Mouse (Mus musculus): ENCODE results near the gene Adgrl3.

Gene Adgrl3

DNA sequence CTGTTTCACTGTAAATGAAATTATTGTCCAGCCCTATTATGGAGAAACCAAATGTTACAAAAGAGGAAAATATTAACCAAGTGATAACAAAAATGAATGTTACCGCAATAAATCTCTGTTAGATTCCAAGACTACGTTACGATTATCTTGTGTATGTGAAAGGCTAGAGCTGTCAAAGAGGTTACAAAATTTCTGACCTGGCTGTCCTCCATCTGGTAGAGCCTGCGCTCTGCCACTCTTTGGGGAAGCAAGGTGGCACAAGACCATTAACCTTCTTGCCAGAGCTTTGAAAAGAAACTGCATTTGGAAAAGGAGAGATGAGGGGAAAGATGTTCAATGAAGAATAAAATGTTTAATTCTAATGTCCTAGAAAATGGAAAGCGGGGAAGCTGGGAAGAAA is 562.9 kb downstream of the Adgrl3 start:
- no peak for DNase-seq

DNA sequence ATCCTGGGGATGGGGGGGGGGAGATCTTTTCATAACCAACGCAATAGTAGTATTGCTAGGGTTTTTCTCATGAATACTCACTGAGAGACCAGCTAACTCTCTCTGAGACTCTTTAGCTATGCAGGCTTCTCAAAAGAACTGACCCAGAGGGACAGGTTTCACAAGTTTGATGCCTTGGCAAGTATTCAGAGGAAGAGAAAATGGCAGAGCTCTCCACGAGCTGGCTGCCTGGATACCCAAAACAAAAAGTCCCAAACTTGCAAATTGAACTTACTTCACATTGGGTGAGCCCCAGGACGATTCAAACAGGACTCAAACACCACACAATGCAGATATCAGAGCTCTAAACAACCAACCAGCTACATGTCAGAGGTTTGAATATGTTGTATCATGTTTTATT is 563.5 kb downstream of the Adgrl3 start:
- DNase-seq = no peak

- no peak for DNase-seq
Measured at GRCm38 (mm10) chr5:81584945-81585344, 565.0 kb downstream of the Adgrl3 start.

DNA sequence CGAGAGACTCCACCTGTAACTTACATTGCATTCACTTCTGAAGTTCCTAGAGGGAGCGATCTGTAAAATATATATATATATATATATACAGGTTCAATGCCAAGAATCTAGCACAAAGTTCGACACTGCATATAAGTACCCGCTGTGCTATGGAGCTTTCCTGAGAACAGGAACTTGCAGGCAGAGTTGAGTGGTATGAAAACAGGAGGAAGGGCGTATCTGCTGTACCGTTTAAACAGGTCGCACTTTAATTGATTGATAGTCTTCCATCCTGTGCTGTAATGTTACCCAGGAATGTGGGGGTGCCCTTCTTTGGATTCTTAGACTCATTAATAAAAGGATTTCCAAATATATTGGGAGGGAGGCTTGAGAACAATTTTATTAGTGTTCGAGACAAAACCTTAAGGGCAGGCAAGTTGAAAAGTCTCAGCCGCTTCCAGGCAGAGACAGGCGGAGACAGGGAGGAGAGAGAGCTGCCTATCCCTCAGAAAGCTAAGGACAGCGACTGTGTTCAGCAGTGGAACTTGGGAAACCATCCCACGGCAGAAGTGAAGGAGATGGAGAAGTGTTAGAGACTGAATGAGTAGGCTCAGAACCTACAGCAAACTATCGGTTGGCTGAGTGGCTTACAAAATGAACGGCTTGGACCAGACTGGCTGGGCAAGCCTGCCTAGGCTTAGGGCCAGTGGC is 570.2 kb downstream of the Adgrl3 start:
- no peak for DNase-seq

- no peak for DNase-seq
Measured at GRCm38 (mm10) chr5:81591481-81591880, 571.5 kb downstream of the Adgrl3 start.

DNA sequence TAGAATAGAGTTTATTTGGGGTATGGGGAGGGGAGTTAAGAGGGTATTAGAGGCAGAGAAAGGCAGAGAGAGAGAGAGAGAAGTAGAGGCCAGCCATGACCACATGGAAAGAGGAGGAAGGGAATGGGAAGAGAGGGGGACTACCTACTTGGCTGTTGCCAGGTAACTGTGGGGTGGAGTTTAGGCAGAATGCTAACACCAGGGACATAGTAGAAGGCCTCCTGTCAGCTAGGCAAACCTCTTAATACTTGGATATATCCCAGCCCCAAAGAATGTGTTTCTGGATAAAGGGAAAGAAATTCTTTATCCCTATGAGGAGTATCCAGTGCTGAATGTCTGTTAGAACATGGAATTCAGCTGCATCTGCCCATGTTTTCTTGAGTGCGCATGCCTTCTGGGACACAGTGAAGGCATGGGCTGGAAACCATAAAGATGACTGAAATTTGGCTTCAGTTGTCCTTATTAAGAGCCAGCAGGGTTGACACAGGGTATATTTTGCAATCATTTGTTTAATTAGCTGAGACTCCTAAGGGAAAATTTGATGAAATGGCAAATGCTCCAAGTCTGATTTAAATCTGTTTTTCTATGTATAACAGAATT is 573.6 kb downstream of the Adgrl3 start:
- no peak for DNase-seq

DNA sequence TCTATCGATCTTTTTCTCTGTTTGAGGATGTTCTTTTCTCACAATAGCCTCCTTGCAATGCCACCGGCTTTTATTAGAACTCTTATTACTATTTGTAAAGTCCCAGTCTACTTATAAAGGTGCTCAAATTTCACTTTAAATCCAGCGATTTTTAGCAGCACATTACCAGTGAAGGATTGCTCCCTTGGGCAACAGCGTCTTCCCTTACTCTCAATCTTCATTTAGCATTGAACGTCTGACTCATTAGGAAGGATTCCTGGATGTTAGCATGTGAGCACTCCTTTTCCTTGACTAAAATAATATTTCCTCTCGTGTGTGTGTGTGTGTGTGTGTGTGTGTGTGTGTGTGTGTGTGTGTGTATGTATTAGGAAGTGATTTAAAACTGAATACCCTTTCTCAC is 578.1 kb downstream of the Adgrl3 start:
- DNase-seq = no peak

GRCm38 (mm10) chr5:81602889-81603288 is 583.0 kb downstream of the Adgrl3 start:
- no peak for DNase-seq

DNA sequence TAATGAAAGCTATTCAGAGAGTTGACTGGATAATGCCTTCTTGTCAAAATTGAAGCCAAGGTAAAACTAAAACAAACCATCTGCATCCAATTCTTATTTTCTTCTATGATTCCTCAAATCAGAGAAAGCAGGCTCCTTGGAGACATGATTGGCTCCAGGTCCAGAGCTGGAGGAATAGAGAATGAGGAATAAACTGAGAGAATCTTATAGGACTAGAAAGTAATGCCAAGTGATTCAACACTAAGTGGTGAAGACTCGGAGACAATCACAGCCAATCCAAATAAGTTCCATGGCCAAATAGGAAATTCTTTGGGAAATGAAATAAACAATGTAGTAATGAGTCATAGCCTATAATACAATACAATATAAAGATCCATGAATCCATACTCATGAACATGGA is 585.7 kb downstream of the Adgrl3 start:
- DNase-seq = no peak

GRCm38 (mm10) chr5:81610223-81610622 is 590.3 kb downstream of the Adgrl3 start:
- DNase-seq = no peak

- DNase-seq = no peak
Measured at GRCm38 (mm10) chr5:81614674-81615073, 594.7 kb downstream of the Adgrl3 start.

DNA sequence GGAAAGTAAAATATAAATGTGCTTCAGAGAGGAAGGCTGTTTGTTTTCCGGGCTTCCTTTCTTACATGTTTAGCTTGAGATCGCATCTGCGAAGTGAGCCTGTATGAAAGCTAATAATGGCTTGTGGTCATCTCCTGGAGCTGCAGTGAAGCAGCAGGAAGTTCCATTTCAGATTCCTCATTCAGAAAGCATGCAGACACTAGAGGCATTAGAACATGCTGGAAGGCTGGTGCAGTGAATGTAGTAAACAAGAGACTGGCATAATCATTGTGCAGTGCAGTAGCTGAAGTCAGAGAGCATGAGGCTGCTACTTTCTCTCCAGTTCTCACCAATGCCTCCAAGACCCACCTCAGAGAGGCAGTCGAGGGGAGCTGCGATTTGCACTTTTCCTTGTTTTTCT is 601.2 kb downstream of the Adgrl3 start:
- DNase-seq = no peak

DNA sequence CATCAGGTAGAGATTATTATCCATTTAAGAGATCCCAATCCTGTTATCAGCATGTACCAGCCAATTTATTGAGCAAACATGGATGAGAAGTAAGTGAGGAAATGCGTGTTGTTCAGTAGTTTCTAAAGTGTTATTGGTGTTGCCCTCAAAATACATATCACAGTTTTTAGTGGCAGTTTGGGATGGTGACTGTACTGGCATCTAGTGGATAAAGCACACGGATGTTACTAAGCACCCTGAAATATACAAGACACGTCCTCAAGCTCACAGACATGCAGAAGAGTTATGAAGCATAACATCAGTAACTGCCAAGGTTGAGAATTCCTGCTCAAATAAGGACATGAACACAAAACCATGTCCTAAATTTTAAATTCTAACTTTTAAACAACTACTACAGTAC is 601.8 kb downstream of the Adgrl3 start:
- DNase-seq = no peak

DNA sequence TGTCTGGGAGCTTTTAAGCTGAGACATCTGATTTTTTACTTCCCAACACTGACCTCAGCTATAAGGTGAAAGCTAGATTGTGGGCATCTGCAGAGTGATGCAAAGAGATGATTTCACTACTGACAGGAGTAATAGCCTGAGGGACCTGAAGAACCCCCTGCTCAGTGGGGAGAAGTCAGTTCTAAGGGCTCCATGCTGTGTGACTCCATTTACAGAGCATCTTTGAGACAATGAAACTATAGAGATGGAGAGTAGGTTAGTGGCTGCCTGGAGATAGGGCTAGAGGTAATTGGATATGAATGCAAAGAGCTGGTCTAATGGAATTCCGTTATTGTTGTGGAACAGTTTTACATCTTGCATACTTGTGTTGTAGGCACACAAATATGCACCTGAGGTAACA is 603.9 kb downstream of the Adgrl3 start:
- no peak for DNase-seq

DNA sequence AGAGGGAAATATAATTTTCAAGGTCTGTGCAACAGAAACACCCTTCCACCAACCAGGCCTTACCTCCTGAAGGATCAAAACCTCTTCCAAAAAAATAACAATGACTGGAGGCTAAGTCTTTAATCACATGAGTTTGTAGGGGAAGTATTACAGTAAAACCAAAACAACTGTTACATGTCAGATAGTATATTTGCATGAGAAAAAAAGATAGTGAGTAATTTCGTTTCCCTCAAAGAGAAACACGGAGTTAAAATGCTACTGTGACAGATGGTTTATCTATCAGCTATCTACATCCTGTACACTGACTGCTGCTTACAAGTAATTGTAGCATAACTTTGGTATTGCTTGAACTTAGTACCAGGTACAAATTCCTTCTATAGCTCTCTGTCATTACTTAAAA is 616.2 kb downstream of the Adgrl3 start:
- no peak for DNase-seq

DNA sequence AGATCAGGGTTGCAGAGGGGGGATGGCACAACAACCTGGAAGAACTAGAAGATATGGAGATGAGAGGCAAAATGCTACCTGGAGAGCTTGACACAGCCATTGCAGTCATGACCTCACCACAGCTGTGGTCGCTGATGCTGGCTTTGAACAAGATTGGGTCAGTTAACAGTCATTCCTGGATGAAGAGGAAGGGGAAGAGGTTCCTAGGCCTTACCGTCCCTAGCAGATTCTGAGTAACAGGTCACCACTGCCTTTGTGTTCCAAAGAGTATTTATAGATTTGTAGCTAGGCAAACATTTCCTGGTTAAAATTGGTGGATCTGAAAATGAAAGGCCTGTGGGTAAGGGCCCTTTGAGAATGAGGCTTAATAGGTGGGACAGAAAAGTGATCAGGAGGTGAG is 618.5 kb downstream of the Adgrl3 start:
- no peak for DNase-seq

DNA sequence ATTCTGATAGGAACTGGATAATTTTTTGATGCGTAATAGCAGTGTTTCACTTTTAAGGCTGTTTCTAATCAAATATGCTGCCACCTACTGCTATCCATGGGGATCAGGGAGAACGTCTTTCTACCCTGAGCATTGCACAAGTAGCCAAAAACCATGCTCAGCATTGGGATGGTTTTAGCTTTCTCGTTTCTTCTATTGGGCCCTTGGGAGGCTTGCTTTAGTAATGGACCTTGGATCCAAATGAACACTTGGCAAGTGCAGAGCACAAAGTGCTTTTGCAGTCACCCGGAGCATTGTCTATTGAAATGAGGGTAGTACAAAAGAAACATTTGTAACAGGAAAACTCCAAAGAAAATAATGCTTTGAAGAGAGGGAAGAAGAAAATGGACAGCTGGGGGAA is 620.2 kb downstream of the Adgrl3 start:
- DNase-seq = no peak

DNA sequence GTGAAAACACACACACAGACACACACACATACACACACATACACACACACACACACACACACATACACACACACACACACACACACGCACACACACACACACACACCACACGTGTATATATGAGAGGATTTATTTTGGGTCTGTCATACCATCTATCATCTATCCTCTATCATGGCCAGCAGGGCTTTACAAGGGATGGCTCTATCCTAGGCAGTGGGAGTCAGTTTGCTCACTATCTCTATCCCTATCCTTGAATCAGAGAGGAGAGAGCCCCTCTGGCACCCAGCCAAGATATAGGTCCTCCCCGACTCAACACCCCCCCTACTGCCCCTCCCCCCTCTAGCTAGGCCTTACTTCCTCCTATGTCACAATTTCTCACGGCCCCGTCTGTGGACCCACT is 625.6 kb downstream of the Adgrl3 start:
- no peak for DNase-seq

DNA sequence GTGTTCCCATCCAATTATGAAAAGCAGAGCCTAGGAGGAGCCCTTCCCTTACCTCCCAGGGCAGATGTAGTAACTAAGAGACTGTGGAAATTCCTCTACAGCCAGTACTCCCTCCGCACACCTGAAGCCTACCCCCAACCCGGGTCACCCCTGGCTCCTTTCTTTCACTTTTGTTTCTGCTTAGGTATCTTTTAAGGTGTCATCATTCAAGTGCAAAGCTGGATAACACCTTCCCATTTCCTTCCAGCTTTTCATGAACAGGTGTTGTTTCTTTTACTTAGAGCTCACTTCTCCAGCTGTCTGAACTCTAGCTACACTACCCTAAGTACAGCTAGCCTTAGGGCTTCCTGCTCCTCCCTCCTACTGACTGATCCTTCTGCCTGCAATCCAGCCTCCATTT is 634.0 kb downstream of the Adgrl3 start:
- DNase-seq = no peak

GRCm38 (mm10) chr5:81661611-81662390 is 641.9 kb downstream of the Adgrl3 start:
- DNase-seq = no peak

- DNase-seq = no peak
Measured at GRCm38 (mm10) chr5:81671025-81671424, 651.1 kb downstream of the Adgrl3 start.

GRCm38 (mm10) chr5:81674275-81674974 is 654.5 kb downstream of the Adgrl3 start:
- DNase-seq = no peak

DNA sequence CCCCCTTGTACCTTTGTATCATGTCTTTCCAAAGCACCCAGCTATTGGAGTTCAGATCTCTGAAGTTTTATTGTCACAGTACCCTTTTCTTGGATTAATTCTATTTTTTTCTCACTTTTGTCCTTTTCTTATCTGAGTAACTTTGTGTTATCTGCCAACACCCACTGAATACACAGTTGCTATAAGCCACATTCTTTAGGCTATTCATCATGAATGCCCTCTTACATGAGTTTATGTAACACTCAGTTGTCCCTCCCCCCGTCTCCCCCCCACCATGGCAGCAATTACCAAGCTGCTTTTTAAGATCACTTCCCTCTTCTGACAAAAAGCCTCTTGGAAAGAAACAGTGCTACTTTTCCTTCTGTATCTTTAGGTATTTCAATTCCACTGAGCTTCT is 655.0 kb downstream of the Adgrl3 start:
- DNase-seq = no peak

- DNase-seq = no peak
Measured at GRCm38 (mm10) chr5:81676896-81677295, 657.0 kb downstream of the Adgrl3 start.

All from lung, adult 18-20 months (tissue).